Comparison of ENCODE assay signal across 12 mouse cellular contexts in genomic region chr19:44759531-44760118, GRCm38 (mm10). TPM values are rescaled to one million over a fixed set of nuclear protein-coding genes. Genes with fewer than 3 reads are reported as not detected.
DNase-seq lines count a peak whose midpoint lies in the region; ATAC-seq and TF ChIP-seq lines count a peak whose summit lies in the region.
"Had no signal": no experiment of that assay in that cellular context is flagged by ENCODE, and none has a peak within 500 bp of the region (broad histone marks: within the 10 kb centered on the region; RNA-seq: fewer than 3 reads in every experiment).

No protein-coding gene starts in this region.

- no peaks in the 10 kb centered on the region for H3K9me3 ChIP-seq in forebrain, embryonic 10.5 days
- H3K9me3 ChIP-seq in forebrain, embryonic 15.5 days, result no peaks in the 10 kb centered on the region
- H3K9me3 ChIP-seq in embryonic facial prominence, embryonic 11.5 days (replicated peaks; ENCODE audit: control insufficient read depth, low read length), result no peaks in the 10 kb centered on the region
- H3K9me3 ChIP-seq in hindbrain, postnatal 0 days (ENCODE audit: low read length), result no peaks in the 10 kb centered on the region
- H3K9me3 ChIP-seq in midbrain, embryonic 13.5 days, result no peaks in the 10 kb centered on the region
- H3K9me3 ChIP-seq: stomach, embryonic 15.5 days had no signal

- peaks cover 100% of the 10 kb centered on the region for H3K27me3 ChIP-seq in forebrain, embryonic 10.5 days (ENCODE audit: poor library complexity, severe bottlenecking)
- H3K27me3 ChIP-seq in forebrain, embryonic 15.5 days, result peaks cover 77% of the 10 kb centered on the region
- H3K27me3 ChIP-seq in embryonic facial prominence, embryonic 11.5 days (ENCODE audit: control insufficient read depth, insufficient read depth, low read length), result peaks cover 72% of the 10 kb centered on the region
- peaks cover 70% of the 10 kb centered on the region for H3K27me3 ChIP-seq in hindbrain, postnatal 0 days (ENCODE audit: insufficient read depth, low read length)
- peaks cover 96% of the 10 kb centered on the region for H3K27me3 ChIP-seq in midbrain, embryonic 13.5 days
- H3K27me3 ChIP-seq: Patski had no signal

- no peak for ATAC-seq in forebrain, embryonic 15.5 days (replicated peaks)
- no peak for ATAC-seq in embryonic facial prominence, embryonic 11.5 days (replicated peaks; ENCODE audit: insufficient number of reproducible peaks, low FRiP score, low TSS enrichment, low read depth)
- ATAC-seq in hindbrain, postnatal 0 days, result no peak
- ATAC-seq in midbrain, embryonic 13.5 days, result no peak
- ATAC-seq: lung, postnatal 0 days; Patski had no signal

- H3K4me3 ChIP-seq in forebrain, embryonic 10.5 days, result peak overlapping the region; percentile 33
- H3K4me3 ChIP-seq in forebrain, embryonic 15.5 days, result no peak overlapping the region
- H3K4me3 ChIP-seq in embryonic facial prominence, embryonic 11.5 days (ENCODE audit: low read depth, low read length), result peak overlapping the region; percentile 12; the same call in 1 of the 2 replicates
- peak overlapping the region; percentile 39 for H3K4me3 ChIP-seq in hindbrain, postnatal 0 days (ENCODE audit: low read length)
- H3K4me3 ChIP-seq in midbrain, embryonic 13.5 days (replicated peaks), result peak overlapping the region; percentile 12; the same call in 1 of the 2 replicates
- H3K4me3 ChIP-seq: stomach, embryonic 15.5 days had no signal

- DNase-seq in forebrain, embryonic 10.5 days (ENCODE audit: extremely low spot score, low spot score), result peak; percentile 66
- DNase-seq in embryonic facial prominence, embryonic 11.5 days (ENCODE audit: low spot score), result no peak
- peak; percentile 25 for DNase-seq in hindbrain, postnatal 0 days (ENCODE audit: low spot score)
- DNase-seq in adipocyte (ENCODE audit: low spot score), result no peak
- DNase-seq in layer of hippocampus, adult 9-10 months (ENCODE audit: low spot score), result no peak
- no peak for DNase-seq in spleen, adult 12 weeks (ENCODE audit: low spot score)
- DNase-seq: heart, postnatal 4 days had no signal

- no peak overlapping the region for H3K9ac ChIP-seq in forebrain, embryonic 15.5 days (replicated peaks)
- peak overlapping the region; percentile 20; the same call in 1 of the 2 replicates for H3K9ac ChIP-seq in embryonic facial prominence, embryonic 11.5 days (replicated peaks; ENCODE audit: low read length)
- H3K9ac ChIP-seq in hindbrain, postnatal 0 days (replicated peaks; ENCODE audit: low read length), result peak overlapping the region; percentile 42
- peak overlapping the region; percentile 32; the same call in 1 of the 2 replicates for H3K9ac ChIP-seq in midbrain, embryonic 13.5 days (replicated peaks)
- H3K9ac ChIP-seq: stomach, embryonic 15.5 days had no signal

- peaks cover 57% of the 10 kb centered on the region for H3K4me1 ChIP-seq in forebrain, embryonic 10.5 days
- peaks cover 31% of the 10 kb centered on the region for H3K4me1 ChIP-seq in forebrain, embryonic 15.5 days
- peaks cover 9% of the 10 kb centered on the region for H3K4me1 ChIP-seq in embryonic facial prominence, embryonic 11.5 days (ENCODE audit: control insufficient read depth, insufficient read depth, low read length)
- H3K4me1 ChIP-seq in hindbrain, postnatal 0 days (ENCODE audit: insufficient read depth, low read length), result no peaks in the 10 kb centered on the region
- H3K4me1 ChIP-seq in midbrain, embryonic 13.5 days (replicated peaks), result peaks cover 32% of the 10 kb centered on the region

- WGBS in forebrain, embryonic 10.5 days, result under 1% methylated on average over 37 of the region's 37 CpGs
- under 1% methylated on average over 37 of the region's 37 CpGs for WGBS in forebrain, embryonic 15.5 days
- under 1% methylated on average over 37 of the region's 37 CpGs for WGBS in embryonic facial prominence, embryonic 11.5 days
- 1% methylated on average over 37 of the region's 37 CpGs for WGBS in hindbrain, postnatal 0 days
- WGBS in midbrain, embryonic 13.5 days, result under 1% methylated on average over 37 of the region's 37 CpGs

- no peak overlapping the region for H3K4me2 ChIP-seq in forebrain, embryonic 15.5 days (replicated peaks)
- 0 out of 2 replicates have a peak overlapping the region, but pooled peaks have one; percentile 10 for H3K4me2 ChIP-seq in embryonic facial prominence, embryonic 11.5 days (ENCODE audit: low read depth, low read length)
- H3K4me2 ChIP-seq in hindbrain, postnatal 0 days (ENCODE audit: low read depth, low read length), result peak overlapping the region; percentile 37
- peak overlapping the region; percentile 27 for H3K4me2 ChIP-seq in midbrain, embryonic 13.5 days (replicated peaks)
- H3K4me2 ChIP-seq: stomach, embryonic 15.5 days had no signal

- no peak overlapping the region; the same call in 1 of the 2 replicates for H3K27ac ChIP-seq in forebrain, embryonic 10.5 days
- no peak overlapping the region for H3K27ac ChIP-seq in forebrain, embryonic 15.5 days (replicated peaks)
- H3K27ac ChIP-seq in embryonic facial prominence, embryonic 11.5 days (replicated peaks; ENCODE audit: low read depth, low read length), result no peak overlapping the region
- H3K27ac ChIP-seq in hindbrain, postnatal 0 days, result peak overlapping the region; percentile 27
- no peak overlapping the region for H3K27ac ChIP-seq in midbrain, embryonic 13.5 days
- H3K27ac ChIP-seq: stomach, embryonic 15.5 days had no signal

- TF ChIP-seq CTCF in hindbrain, postnatal 0 days (IDR thresholded peaks at IDR 0.05; ENCODE audit: low read depth), result no peak

- H3K36me3 ChIP-seq in forebrain, embryonic 10.5 days (replicated peaks), result no peaks in the 10 kb centered on the region
- H3K36me3 ChIP-seq in forebrain, embryonic 15.5 days, result no peaks in the 10 kb centered on the region
- H3K36me3 ChIP-seq in embryonic facial prominence, embryonic 11.5 days (replicated peaks; ENCODE audit: control insufficient read depth, insufficient read depth, low read depth, low read length), result no peaks in the 10 kb centered on the region
- no peaks in the 10 kb centered on the region for H3K36me3 ChIP-seq in hindbrain, postnatal 0 days (ENCODE audit: insufficient read depth, low read length)
- no peaks in the 10 kb centered on the region for H3K36me3 ChIP-seq in midbrain, embryonic 13.5 days
- H3K36me3 ChIP-seq: stomach, embryonic 15.5 days had no signal

RNA-seq across cellular contexts. Expression of gene Pax2, which starts 3.8 kb away (rescaled TPM):
- 0.56 and 0.81 TPM in 2 replicates for polyA plus RNA-seq in forebrain, embryonic 10.5 days (2016; fragmentation: Nextera tagmentation; extraction: Ambion mirVana)
- 0.09 TPM in 1 of 2 replicates, not detected in the other for polyA plus RNA-seq in forebrain, embryonic 15.5 days (2015; fragmentation: Nextera tagmentation; extraction: Ambion mirVana)
- 0.90 and 1.1 TPM in 2 replicates for polyA plus RNA-seq in embryonic facial prominence, embryonic 11.5 days (2014; fragmentation: Nextera tagmentation; extraction: Ambion mirVana)
- total RNA-seq in hindbrain, postnatal 0 days (2014; rRNA removed), result 8.1 and 9.0 TPM in 2 replicates
- polyA plus RNA-seq in hindbrain, postnatal 0 days (2015; fragmentation: Nextera tagmentation; extraction: Ambion mirVana), result 9.6 and 11.2 TPM in 2 replicates
- polyA plus RNA-seq in midbrain, embryonic 13.5 days (2015; fragmentation: Nextera tagmentation; extraction: Ambion mirVana), result 0.63 and 1.0 TPM in 2 replicates
- total RNA-seq: heart, postnatal 4 days had no signal
- polyA plus RNA-seq: lung, postnatal 0 days; stomach, embryonic 15.5 days had no signal

Comparison
In these comparisons a context has a peak if more than half of its experiments do, and no peak if none do; other contexts are left out.
1. DNase-seq: peak in forebrain, embryonic 10.5 days (single experiment) and hindbrain, postnatal 0 days (single experiment); none in embryonic facial prominence, embryonic 11.5 days (single experiment), adipocyte (single experiment), layer of hippocampus, adult 9-10 months (single experiment) and spleen, adult 12 weeks (single experiment).